Mouse (Mus musculus) kidney, adult 18-20 months (tissue): ENCODE data around the gene Sprr2h.

Experiments used
- DNase-seq: peaks from one replicate; pipeline ENCODE4 v3.0.0; 2021

Gene Sprr2h

GRCm38 (mm10) chr3:92385385-92385784 lies at the start of gene Sprr2h:
Gene Sprr2h (plus strand): TSS chr3:92385685.
- DNase-seq = no peak

DNA sequence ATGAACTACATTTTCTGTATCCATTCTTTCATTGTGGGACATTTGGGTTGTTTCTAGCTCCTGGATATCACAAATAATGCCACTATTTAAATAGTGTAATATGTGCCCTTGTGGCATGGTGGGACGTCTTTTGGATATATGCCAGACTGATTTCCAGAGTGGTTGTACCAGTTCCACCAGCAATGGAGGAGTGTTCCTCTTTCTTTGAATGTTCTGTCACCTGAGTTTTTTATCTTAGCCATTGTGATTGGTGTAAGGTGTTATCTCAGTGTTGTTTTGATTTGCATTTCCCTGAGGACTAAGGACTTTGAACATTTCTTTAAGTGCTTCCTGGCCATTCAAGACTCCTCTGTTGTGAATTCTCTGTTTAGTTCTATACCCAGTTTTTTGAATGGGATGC lies 49.2 kb upstream of the Sprr2h start:
- no peak for DNase-seq

DNA sequence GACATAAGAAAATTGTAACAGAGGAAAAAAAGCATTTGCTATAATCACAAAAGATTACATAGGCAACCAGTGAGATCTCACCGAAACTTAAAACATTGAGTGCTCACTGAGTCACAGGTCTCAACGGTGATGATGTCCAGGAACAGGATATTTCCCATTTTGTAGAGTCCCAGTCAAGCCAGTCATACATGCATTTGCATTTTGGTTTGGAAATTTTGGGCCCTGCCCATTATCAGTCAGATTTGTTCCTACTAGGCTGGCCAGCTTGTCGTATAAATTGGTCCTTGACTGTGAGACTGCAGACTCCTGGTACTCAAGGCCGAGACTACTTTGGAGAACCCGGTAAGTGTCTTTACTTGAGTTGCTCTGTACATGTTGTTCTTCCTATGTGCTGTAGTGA lies 46.6 kb upstream of the Sprr2h start, which contains the start of gene Sprr2d:
Gene Sprr2d (plus strand): TSS at position 301 of the 400 bp plus-strand sequence.
- DNase-seq = no peak

DNA sequence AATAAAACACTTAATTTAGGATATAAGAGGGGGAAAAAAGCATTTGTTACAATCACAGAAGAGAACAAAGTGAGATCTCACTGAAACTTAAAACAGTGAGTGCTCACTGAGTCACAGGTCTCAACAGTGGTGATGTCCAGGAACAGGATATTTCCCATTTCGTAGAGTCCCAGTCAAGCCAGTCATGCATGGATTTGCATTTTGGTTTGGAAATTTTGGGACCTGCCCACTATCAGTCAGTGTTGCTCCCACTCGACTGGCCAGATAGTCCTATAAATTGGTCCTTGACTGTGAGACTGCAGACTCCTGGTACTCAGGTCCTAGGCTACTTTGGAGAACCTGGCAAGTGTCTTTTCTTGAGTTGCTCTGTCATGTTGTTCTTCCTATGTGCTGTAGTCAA lies 33.6 kb upstream of the Sprr2h start, which contains the start of gene Sprr2e:
Gene Sprr2e (plus strand): TSS at position 301 of the 400 bp plus-strand sequence.
- DNase-seq = no peak

- DNase-seq = no peak
These were observed 23.9 kb upstream of the Sprr2h start for GRCm38 (mm10) chr3:92361619-92362018.

DNA sequence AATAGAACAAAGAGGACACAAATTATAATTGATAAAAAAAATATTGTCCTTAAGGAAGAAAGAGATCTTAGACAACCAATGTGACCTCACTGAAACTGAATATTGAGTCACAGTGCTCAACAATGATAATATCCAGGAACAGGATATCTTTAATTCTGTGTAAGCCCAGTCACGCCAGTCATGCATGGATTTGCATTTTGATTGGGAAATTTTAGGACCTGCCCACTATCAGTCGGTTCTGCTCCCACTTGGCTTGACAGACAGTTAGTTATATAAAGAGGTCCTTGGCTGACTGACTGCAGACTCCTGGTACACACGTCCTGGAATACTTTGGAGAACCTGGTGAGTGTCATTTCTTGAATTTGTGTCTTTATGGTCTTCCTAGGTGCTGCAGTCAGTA lies 20.6 kb upstream of the Sprr2h start, which contains the start of gene Sprr2f:
Gene Sprr2f (plus strand): TSS at position 301 of the 400 bp plus-strand sequence.
- no peak for DNase-seq

DNA sequence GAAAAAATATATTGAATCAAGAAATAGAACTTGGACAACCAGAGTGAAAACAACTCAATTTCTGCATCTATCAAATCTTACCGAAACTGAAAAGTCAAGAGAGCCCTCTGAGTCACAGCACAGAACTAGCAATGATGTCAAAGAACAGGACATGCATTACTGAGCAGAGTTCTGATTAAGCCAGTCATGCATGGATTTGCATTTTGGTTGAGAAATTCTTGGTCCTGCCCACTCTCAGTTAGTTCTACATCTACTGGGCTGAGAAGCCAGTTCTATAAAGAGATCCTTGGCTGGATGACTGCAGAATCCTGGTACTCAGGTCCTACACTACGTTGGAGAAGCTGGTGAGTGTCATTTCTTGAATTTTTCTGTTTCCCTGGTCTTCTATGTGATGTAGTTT lies 11.9 kb upstream of the Sprr2h start:
- DNase-seq = no peak

DNA sequence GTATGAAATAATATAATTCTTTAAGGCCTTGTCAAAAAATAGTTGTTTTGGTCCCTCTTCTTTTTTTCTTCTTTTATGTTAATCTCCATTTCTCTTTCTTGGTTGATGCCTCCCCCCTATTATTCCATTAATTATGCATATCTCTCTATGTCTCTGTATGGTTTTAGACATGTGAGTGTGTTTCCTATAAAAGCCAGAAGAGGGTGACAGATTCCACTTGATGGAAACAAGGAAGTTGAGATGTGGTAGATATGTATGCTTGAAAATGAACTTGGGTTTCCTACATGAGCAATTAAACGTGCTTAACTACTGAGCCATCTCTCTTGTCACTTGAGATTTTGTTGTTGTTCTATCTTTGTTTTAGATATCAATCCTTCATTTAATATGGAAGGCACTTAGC lies 8.8 kb downstream of the Sprr2h start:
- no peak for DNase-seq

GRCm38 (mm10) chr3:92407691-92408090 lies 22.2 kb downstream of the Sprr2h start, which contains the start of gene Sprr2i:
Gene Sprr2i (plus strand): TSS chr3:92407991.
- DNase-seq = no peak

GRCm38 (mm10) chr3:92417782-92418181 lies 32.3 kb downstream of the Sprr2h start, which contains the start of gene Sprr2j-ps:
Gene Sprr2j-ps (plus strand): TSS chr3:92418082.
- no peak for DNase-seq

GRCm38 (mm10) chr3:92429323-92429722 lies 43.8 kb downstream of the Sprr2h start, which contains the start of gene Gm9774:
Gene Gm9774 (minus strand): TSS chr3:92429423.
- no peak for DNase-seq

GRCm38 (mm10) chr3:92432282-92432681 lies 46.8 kb downstream of the Sprr2h start, which contains the start of gene Sprr2k:
Gene Sprr2k (plus strand): TSS chr3:92432582.
- DNase-seq = no peak
